Mouse (Mus musculus) ES-Bruce4 (cell line): ENCODE measurements at regions not wholly inside any gene's neighbourhood (a gene's known extent, or its start where the extent isn't known, plus 50 kb on each side); places are given as distances from the start of the nearest gene placed in this dataset.

ENCODE experiments used
- CTCF ChIP-seq: IDR thresholded peaks from one replicate; pipeline ENCODE4 v1.8.1; 2011; ENCODE audit warnings: low read depth, low read length
- EP300 ChIP-seq: IDR thresholded peaks from 2 replicates; pipeline ENCODE4 v1.6.1; 2011; ENCODE audit warnings: low read depth, low read length; ENCODE audit not compliant: insufficient read depth

DNA sequence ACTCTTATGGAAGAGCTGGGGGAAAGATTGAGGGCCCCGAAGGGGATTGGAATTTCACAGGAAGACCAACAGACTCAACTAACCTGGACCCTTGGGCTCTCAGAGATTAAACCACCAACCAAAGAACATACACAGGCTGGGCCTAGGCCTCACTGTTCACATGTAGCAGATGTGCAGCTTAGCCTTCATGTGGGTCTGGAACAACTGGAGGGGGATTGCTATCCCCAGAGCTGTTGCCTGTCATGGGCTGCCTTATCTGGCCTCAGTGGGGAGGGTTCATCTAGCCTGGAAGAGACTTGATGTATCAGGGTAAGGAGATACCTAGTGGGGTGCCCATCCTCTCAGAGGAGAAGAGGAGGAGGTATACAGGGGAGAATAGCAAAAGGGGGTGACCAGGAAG is 103.2 kb upstream of the Vangl1 start:
- TF ChIP-seq EP300 (no peak), CTCF (no peak)
